Mouse (Mus musculus) neural tube, embryonic 12.5 days (tissue): Measurements from ENCODE around the gene Tmem120a. TPM values are rescaled to one million over a fixed set of nuclear protein-coding genes. Genes with fewer than 3 reads are reported as not detected.

Source experiments
- ATAC-seq: fragments of 200-750 bp; cut with Nextera tagmentation; 2 replicates; pipeline ENCODE4 v1.8.0; 2017; ENCODE audit warnings: low read depth, mild to moderate bottlenecking, moderate TSS enrichment, moderate library complexity; ENCODE audit not compliant: low FRiP score
- H3K27ac ChIP-seq: fragments of 300-500 bp; sonication (generic); 2 replicates; pipeline ENCODE4 v1.5.1; 2016
- H3K27me3 ChIP-seq: fragments of 300-500 bp; sonication (generic); replicated peaks from 2 replicates; pipeline ENCODE4 v1.6.1; 2016; ENCODE audit warnings: mild to moderate bottlenecking
- H3K36me3 ChIP-seq: fragments of 300-500 bp; sonication (generic); 2 replicates; pipeline ENCODE4 v1.6.1; 2016; ENCODE audit warnings: mild to moderate bottlenecking
- H3K4me1 ChIP-seq: fragments of 300-500 bp; sonication (generic); 2 replicates; pipeline ENCODE4 v1.6.1; 2016
- H3K4me2 ChIP-seq: fragments of 300-500 bp; sonication (generic); replicated peaks from 2 replicates; pipeline ENCODE4 v1.6.1; 2016; ENCODE audit warnings: mild to moderate bottlenecking
- H3K4me3 ChIP-seq: fragments of 300-500 bp; sonication (generic); 2 replicates; pipeline ENCODE4 v1.5.1; 2016
- H3K9ac ChIP-seq: fragments of 300-500 bp; sonication (generic); 2 replicates; pipeline ENCODE4 v1.6.1; 2016; ENCODE audit warnings: mild to moderate bottlenecking
- H3K9me3 ChIP-seq: fragments of 300-500 bp; sonication (generic); 2 replicates; pipeline ENCODE4 v1.6.1; 2016; ENCODE audit warnings: mild to moderate bottlenecking
- whole genome bisulfite sequencing: fragments of 180-500 bp; shearing (Covaris S2); methylation state at CpG from one replicate; pipeline ENCODE4 v1.1.7; 2016; 5-methylcytosine and 5-hydroxymethylcytosine counted together
- microRNA-seq: library from miRNA; unstranded; fragments of <30 nt; microRNA quantifications from one replicate; pipeline ENCODE4, GENCODE M21; 2017
- polyA plus RNA-seq: library from polyadenylated mRNA; unstranded; fragments of >200 nt; fragmentation: Nextera tagmentation; extraction: Ambion mirVana; gene quantifications from 2 replicates; pipeline ENCODE4 v1.2.1, GENCODE M21; 2016

Tmem120a gene
- polyA plus RNA-seq, 1 experiment from 2014 or later: 73.5 TPM

DNA sequence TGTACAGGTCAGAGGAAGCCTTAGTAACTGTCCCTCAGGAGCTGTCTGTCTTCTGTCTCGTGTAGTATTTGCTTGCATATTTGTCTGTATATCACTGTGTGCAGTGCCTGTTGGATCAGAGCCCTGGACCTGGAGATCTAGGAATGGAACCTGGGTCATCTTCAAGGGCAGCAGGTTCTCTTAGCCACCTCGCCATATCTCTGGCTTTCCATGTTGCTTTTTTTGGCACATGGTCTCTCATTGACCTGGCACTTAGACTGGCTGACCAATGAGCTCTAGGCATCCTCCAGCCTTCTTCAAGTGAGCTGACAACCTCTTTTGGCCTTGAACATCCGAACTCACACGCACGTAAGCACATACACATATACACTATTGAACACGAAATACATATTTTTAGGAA lies 42.1 kb downstream of the Tmem120a start:
- WGBS: 90% methylated on average over 6 of the region's 6 CpGs
- no peaks in the 10 kb centered on the region for H3K9me3 ChIP-seq
- no peaks in the 10 kb centered on the region for H3K27me3 ChIP-seq
- H3K4me1 ChIP-seq: no peaks in the 10 kb centered on the region
- H3K27ac ChIP-seq: no peak overlapping the region
- H3K36me3 ChIP-seq: peaks cover 22% of the 10 kb centered on the region
- no peak overlapping the region for H3K9ac ChIP-seq
- no peak overlapping the region for H3K4me3 ChIP-seq
- ATAC-seq: no peak
- H3K4me2 ChIP-seq: no peak overlapping the region

GRCm38 (mm10) chr5:135701601-135702000 lies 42.6 kb downstream of the Tmem120a start:
- Histone ChIP-seq H3K27me3 (no peaks in the 10 kb centered on the region), H3K4me2 (no peak overlapping the region), H3K9ac (no peak overlapping the region), H3K4me1 (no peaks in the 10 kb centered on the region), H3K27ac (no peak overlapping the region), H3K36me3 (peaks cover 19% of the 10 kb centered on the region), H3K4me3 (no peak overlapping the region), H3K9me3 (no peaks in the 10 kb centered on the region)
- no peak for ATAC-seq
- 97% methylated on average over 4 of the region's 4 CpGs for WGBS

DNA sequence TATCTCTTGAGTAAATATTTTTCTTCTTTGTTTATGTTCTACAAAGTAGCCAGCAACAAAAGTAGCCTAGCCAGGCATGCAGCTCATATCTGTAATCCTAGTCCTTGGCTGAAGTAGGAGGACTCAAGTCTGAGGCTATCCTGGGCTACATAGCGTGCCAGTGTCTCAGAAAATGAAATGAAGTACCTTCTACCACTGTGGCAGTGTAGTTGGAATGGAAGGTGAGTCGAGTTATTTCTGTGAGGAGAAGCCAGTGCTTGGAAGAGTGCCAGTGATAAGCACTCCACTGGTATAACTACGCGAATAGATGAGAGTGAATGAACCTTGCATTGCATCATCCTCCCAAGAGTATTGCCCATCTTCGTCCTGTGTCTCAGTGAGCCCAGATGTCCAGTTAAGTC lies 46.5 kb downstream of the Tmem120a start:
- Histone ChIP-seq H3K4me2 (no peak overlapping the region), H3K4me3 (no peak overlapping the region), H3K36me3 (peaks cover 15% of the 10 kb centered on the region), H3K9ac (no peak overlapping the region), H3K27me3 (no peaks in the 10 kb centered on the region), H3K4me1 (no peaks in the 10 kb centered on the region), H3K9me3 (no peaks in the 10 kb centered on the region), H3K27ac (no peak overlapping the region)
- 89% methylated on average over 5 of the region's 5 CpGs for WGBS
- ATAC-seq: no peak

DNA sequence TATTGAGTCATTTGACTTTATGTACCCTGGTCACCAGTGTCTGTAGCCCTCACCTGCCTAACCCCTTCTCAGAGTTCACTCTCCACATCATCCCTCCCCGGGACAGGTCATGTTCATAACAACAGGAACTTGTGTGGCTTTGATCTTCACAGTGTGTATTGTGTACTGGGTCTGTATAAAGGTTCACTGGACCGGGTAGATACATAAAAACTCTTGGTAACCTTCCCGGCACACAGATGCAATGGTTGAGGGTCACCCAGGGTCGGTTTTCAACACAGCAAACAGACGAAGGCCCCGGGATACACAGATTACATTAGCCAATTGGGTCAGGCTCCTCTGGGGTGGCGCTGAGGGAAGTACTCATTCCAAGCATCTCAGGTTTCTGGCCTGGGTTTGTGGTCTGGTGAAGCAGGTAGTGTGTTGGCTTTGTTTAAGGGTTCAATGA lies 48.9 kb downstream of the Tmem120a start:
- Histone ChIP-seq H3K27me3 (no peaks in the 10 kb centered on the region), H3K4me3 (no peak overlapping the region), H3K4me1 (peaks cover 2% of the 10 kb centered on the region), H3K36me3 (peaks cover 8% of the 10 kb centered on the region; the same call in 1 of the 2 replicates), H3K4me2 (no peak overlapping the region), H3K9me3 (no peaks in the 10 kb centered on the region), H3K27ac (no peak overlapping the region), H3K9ac (no peak overlapping the region)
- no peak for ATAC-seq
- WGBS: 69% methylated on average over 7 of the region's 7 CpGs

DNA sequence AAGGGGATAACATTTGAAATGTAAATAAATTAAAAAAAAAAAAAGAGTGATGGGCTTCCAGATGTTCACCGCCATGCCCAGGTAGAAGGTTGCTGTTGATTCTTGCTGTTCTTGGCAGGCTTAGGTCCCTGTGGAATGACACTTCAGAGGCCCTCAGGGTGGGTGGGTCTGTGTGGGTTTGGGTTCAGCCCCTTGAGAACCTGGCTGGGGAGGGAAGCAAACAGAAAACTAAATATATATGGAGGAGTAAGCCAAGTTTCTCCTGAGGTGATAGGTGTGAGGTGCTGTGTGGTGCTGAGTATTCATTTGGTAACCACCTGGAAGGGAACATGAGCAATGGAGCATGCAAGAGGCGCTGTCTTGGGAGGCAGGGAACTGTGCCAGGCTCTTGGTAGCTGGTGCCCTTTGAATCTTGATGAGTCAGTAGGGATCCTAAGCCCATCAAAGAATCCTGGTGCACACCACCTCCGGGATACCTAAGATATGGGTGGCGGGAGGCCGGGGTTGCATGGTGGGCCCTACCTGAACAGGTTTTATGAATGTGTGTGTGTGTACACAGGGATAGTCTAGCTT lies 50.9 kb downstream of the Tmem120a start:
- no peak overlapping the region for H3K4me3 ChIP-seq
- H3K27me3 ChIP-seq: no peaks in the 10 kb centered on the region
- ATAC-seq: no peak
- H3K9ac ChIP-seq: no peak overlapping the region
- H3K4me2 ChIP-seq: no peak overlapping the region
- WGBS: over 99% methylated on average over 5 of the region's 5 CpGs
- H3K27ac ChIP-seq: no peak overlapping the region
- H3K36me3 ChIP-seq: peaks cover 2% of the 10 kb centered on the region; the same call in 1 of the 2 replicates
- H3K9me3 ChIP-seq: no peaks in the 10 kb centered on the region
- peaks cover 12% of the 10 kb centered on the region for H3K4me1 ChIP-seq

DNA sequence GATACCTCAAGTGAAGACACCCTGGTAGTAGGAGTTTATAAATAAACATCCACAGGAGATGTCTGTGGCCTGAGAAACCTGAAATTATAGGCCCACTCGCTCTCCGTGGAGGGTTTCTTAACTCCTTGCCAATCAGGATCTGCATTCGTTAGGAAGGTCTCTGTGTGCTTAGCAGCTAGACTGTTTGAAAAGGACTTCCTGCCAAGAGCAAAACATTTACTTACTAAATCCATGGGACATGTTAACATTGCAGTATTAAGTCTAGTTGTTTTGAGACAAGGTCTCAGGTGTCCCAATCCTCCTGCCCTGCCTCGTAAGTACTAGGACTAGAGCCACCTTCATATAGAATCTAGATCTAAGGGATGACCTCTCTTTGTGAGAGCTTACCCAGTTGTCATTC lies 53.0 kb downstream of the Tmem120a start:
- H3K27me3 ChIP-seq: no peaks in the 10 kb centered on the region
- no peak overlapping the region for H3K4me3 ChIP-seq
- no peaks in the 10 kb centered on the region for H3K36me3 ChIP-seq
- 0 out of 2 replicates have a peak overlapping the region, but pooled peaks have one; percentile 94 for H3K4me2 ChIP-seq
- no peak overlapping the region for H3K9ac ChIP-seq
- peaks cover 12% of the 10 kb centered on the region for H3K4me1 ChIP-seq
- no peak for ATAC-seq
- 89% methylated on average over 4 of the region's 4 CpGs for WGBS
- no peak overlapping the region for H3K27ac ChIP-seq
- H3K9me3 ChIP-seq: no peaks in the 10 kb centered on the region

GRCm38 (mm10) chr5:135690401-135690800 lies 53.8 kb downstream of the Tmem120a start:
- no peaks in the 10 kb centered on the region for H3K36me3 ChIP-seq
- H3K4me3 ChIP-seq: peak overlapping the region; percentile 73
- H3K4me2 ChIP-seq: peak overlapping the region; percentile 94
- no peak for ATAC-seq
- H3K27ac ChIP-seq: no peak overlapping the region
- peak overlapping the region; percentile 74 for H3K9ac ChIP-seq
- H3K9me3 ChIP-seq: no peaks in the 10 kb centered on the region
- 84% methylated on average over 5 of the region's 5 CpGs for WGBS
- H3K4me1 ChIP-seq: peaks cover 12% of the 10 kb centered on the region
- no peaks in the 10 kb centered on the region for H3K27me3 ChIP-seq

Small RNAs within 50 kb of the gene (microRNA-seq; reads per million reads assigned to microRNA genes)
- not detected for gene Mir7034

Other genes with a start within 250 kb of the Tmem120a start
- gene Hip1, start 199.3 kb downstream of the Tmem120a start, polyA plus RNA-seq: 60.0 and 62.4 TPM in 2 replicates
- not detected in 2 replicates for gene Ccl26, start 180.9 kb downstream of the Tmem120a start, polyA plus RNA-seq
- 1.4 and 1.6 TPM in 2 replicates for gene Ccl24, start 171.4 kb downstream of the Tmem120a start, polyA plus RNA-seq
- 64.7 and 71.4 TPM in 2 replicates for gene Rhbdd2, start 111.8 kb downstream of the Tmem120a start, polyA plus RNA-seq
- gene Por, start 74.4 kb downstream of the Tmem120a start, polyA plus RNA-seq: 112 and 113 TPM in 2 replicates
- gene Styxl1, start 33.9 kb upstream of the Tmem120a start, polyA plus RNA-seq: 0.30 TPM in 1 of 2 replicates, not detected in the other
- gene Mdh2, start 34.0 kb upstream of the Tmem120a start, polyA plus RNA-seq: 606 and 613 TPM in 2 replicates
- 71.4 and 77.2 TPM in 2 replicates for gene Srrm3, start 62.4 kb upstream of the Tmem120a start, polyA plus RNA-seq
- gene Hspb1, start 143.5 kb upstream of the Tmem120a start, polyA plus RNA-seq: 22.3 and 26.5 TPM in 2 replicates
- gene Ywhag, start 190.2 kb upstream of the Tmem120a start, polyA plus RNA-seq: 516 and 524 TPM in 2 replicates
- gene Ssc4d, start 230.1 kb upstream of the Tmem120a start, polyA plus RNA-seq: 1.4 and 1.7 TPM in 2 replicates
- gene Zp3, start 235.7 kb upstream of the Tmem120a start, polyA plus RNA-seq: 0.15 TPM in 1 of 2 replicates, not detected in the other